Mouse (Mus musculus) liver, adult 2 months (tissue): ENCODE measurements around the gene Hs1bp3.

ENCODE experiments used
- CTCF ChIP-seq: fragments of 200-500 bp; IDR thresholded peaks from 2 replicates; pipeline ENCODE4 v1.5.1; 2011; ENCODE audit warnings: low read depth, low read length, control low read depth
- POLR2A ChIP-seq: fragments of 200-500 bp; IDR thresholded peaks from 2 replicates; pipeline ENCODE4 v1.6.1; 2011; ENCODE audit warnings: low read length, control low read depth; ENCODE audit not compliant: insufficient read depth; ENCODE audit errors: extremely low read depth

DNA sequence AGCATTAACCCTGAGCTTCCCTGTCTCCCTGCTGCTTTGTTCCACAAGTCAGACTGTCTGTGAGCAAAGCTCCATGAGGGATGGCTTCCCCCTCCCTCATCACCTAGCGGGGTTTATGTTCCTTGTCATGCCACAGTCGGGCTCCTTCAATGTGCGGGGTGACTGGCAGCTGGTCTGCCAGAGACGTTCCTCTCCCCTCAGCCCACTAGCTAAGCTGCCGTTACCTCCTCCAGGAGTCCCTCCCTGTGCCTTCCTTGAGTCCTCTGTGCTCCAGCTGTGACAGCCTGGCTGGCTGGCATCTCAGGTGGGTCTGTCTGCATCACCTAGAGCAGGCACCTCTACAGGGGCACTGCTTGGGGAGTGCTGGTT, 18.9 kb downstream of the Hs1bp3 start:
- TF ChIP-seq CTCF = no peak
- TF ChIP-seq POLR2A = no peak
